Mouse (Mus musculus) bone marrow macrophage, adult 2 months (primary cell): ENCODE results near the gene Arid4a. TPM values are rescaled to one million over a fixed set of nuclear protein-coding genes. Genes with fewer than 3 reads are reported as not detected.
A peak's percentile ranks its signal among the peaks of the same experiment; 100 is the strongest.

Source experiments
- H3K27ac ChIP-seq: 2 replicates; pipeline ENCODE4 v1.5.1; 2012; ENCODE audit warnings: low read depth, low read length; ENCODE audit not compliant: insufficient read depth
- H3K4me1 ChIP-seq: 2 replicates; pipeline ENCODE4 v1.6.1; 2012; ENCODE audit warnings: low read length; ENCODE audit not compliant: control insufficient read depth, insufficient read depth
- H3K4me3 ChIP-seq: 2 replicates; pipeline ENCODE4 v1.5.1; 2012; ENCODE audit warnings: mild to moderate bottlenecking, low read length, moderate library complexity; ENCODE audit not compliant: insufficient read depth
- CTCF ChIP-seq: IDR thresholded peaks from 2 replicates; pipeline ENCODE4 v1.5.1; 2012; ENCODE audit warnings: low read depth, mild to moderate bottlenecking, low read length, moderate library complexity
- POLR2A ChIP-seq: IDR thresholded peaks from 2 replicates; pipeline ENCODE4 v1.6.1; 2012; ENCODE audit warnings: mild to moderate bottlenecking, low read depth, low read length, borderline replicate concordance
- polyA plus RNA-seq: library from polyadenylated mRNA; stranded (reverse); fragments of >200 nt; gene quantifications from 2 replicates; pipeline ENCODE4 v1.2.4, GENCODE M21; 2012; ENCODE audit not compliant: missing spikeins, insufficient read depth, insufficient read length

Gene Arid4a
- polyA plus RNA-seq, 1 experiment: 68.0 TPM

GRCm38 (mm10) chr12:70978345-70978744, 37.4 kb upstream of the Arid4a start:
- Histone ChIP-seq H3K27ac (no peak overlapping the region), H3K4me1 (peaks cover 11% of the 10 kb centered on the region), H3K4me3 (no peak overlapping the region)
- TF ChIP-seq CTCF (no peak), POLR2A (no peak)

- no peak overlapping the region for H3K4me3 ChIP-seq
- no peaks in the 10 kb centered on the region for H3K4me1 ChIP-seq
- TF ChIP-seq CTCF (no peak), POLR2A (no peak)
- H3K27ac ChIP-seq: no peak overlapping the region
Measured at GRCm38 (mm10) chr12:70984855-70985550, 30.8 kb upstream of the Arid4a start.

GRCm38 (mm10) chr12:70997225-70997624, 18.6 kb upstream of the Arid4a start:
- TF ChIP-seq CTCF: no peak
- TF ChIP-seq POLR2A: no peak
- Histone ChIP-seq H3K27ac (no peak overlapping the region), H3K4me3 (no peak overlapping the region), H3K4me1 (peaks cover 37% of the 10 kb centered on the region)

GRCm38 (mm10) chr12:70999423-70999903, 16.3 kb upstream of the Arid4a start:
- peak overlapping the region; percentile 43 for H3K4me3 ChIP-seq
- TF ChIP-seq POLR2A (no peak), CTCF (no peak)
- peak overlapping the region; percentile 100 for H3K27ac ChIP-seq
- peaks cover 48% of the 10 kb centered on the region for H3K4me1 ChIP-seq

GRCm38 (mm10) chr12:71000344-71000743, 15.4 kb upstream of the Arid4a start:
- H3K27ac ChIP-seq: peak overlapping the region; percentile 100
- TF ChIP-seq CTCF: no peak
- TF ChIP-seq POLR2A: no peak
- H3K4me1 ChIP-seq: peaks cover 55% of the 10 kb centered on the region
- peak overlapping the region; percentile 31 for H3K4me3 ChIP-seq

- TF ChIP-seq POLR2A (no peak), CTCF (no peak)
- Histone ChIP-seq H3K4me3 (no peak overlapping the region), H3K27ac (peak overlapping the region; percentile 33), H3K4me1 (peaks cover 64% of the 10 kb centered on the region)
Measured at GRCm38 (mm10) chr12:71001456-71001855, 14.3 kb upstream of the Arid4a start.

GRCm38 (mm10) chr12:71003760-71004426, 11.9 kb upstream of the Arid4a start:
- Histone ChIP-seq H3K4me1 (peaks cover 65% of the 10 kb centered on the region), H3K4me3 (no peak overlapping the region), H3K27ac (peak overlapping the region; percentile 11)
- TF ChIP-seq POLR2A (no peak), CTCF (no peak)

GRCm38 (mm10) chr12:71006141-71006540, 9.6 kb upstream of the Arid4a start:
- Histone ChIP-seq H3K27ac (peak overlapping the region; percentile 63), H3K4me3 (no peak overlapping the region), H3K4me1 (peaks cover 53% of the 10 kb centered on the region)
- no peak for TF ChIP-seq POLR2A
- no peak for TF ChIP-seq CTCF

GRCm38 (mm10) chr12:71006901-71007300, 8.9 kb upstream of the Arid4a start:
- Histone ChIP-seq H3K27ac (peak overlapping the region; percentile 60), H3K4me3 (no peak overlapping the region), H3K4me1 (peaks cover 46% of the 10 kb centered on the region)
- no peak for TF ChIP-seq CTCF
- no peak for TF ChIP-seq POLR2A

GRCm38 (mm10) chr12:71009769-71010168, 6.0 kb upstream of the Arid4a start:
- H3K27ac ChIP-seq: no peak overlapping the region
- H3K4me1 ChIP-seq: peaks cover 41% of the 10 kb centered on the region
- TF ChIP-seq CTCF (no peak), POLR2A (no peak)
- no peak overlapping the region for H3K4me3 ChIP-seq
